ENCODE assay signal across 10 mouse cellular contexts in genomic region chr11:68199801-68200423, GRCm38 (mm10).
DNase-seq lines count a peak whose midpoint lies in the region; ATAC-seq and TF ChIP-seq lines count a peak whose summit lies in the region.
"Had no signal": no experiment of that assay in that cellular context is flagged by ENCODE, and none has a peak within 500 bp of the region (broad histone marks: within the 10 kb centered on the region; RNA-seq: fewer than 3 reads in every experiment).

No protein-coding gene starts in this region.

- no peak overlapping the region for H3K9ac ChIP-seq in heart, embryonic 15.5 days
- no peak overlapping the region for H3K9ac ChIP-seq in embryonic facial prominence, embryonic 15.5 days
- H3K9ac ChIP-seq in limb, embryonic 11.5 days (ENCODE audit: low read length) = no peak overlapping the region
- no peak overlapping the region; the same call in 1 of the 2 replicates for H3K9ac ChIP-seq in stomach, postnatal 0 days (ENCODE audit: low read length)
- H3K9ac ChIP-seq in hindbrain, postnatal 0 days (replicated peaks; ENCODE audit: low read length) = no peak overlapping the region
- H3K9ac ChIP-seq: hindbrain, embryonic 15.5 days had no signal

- intact Hi-C loops in heart, postnatal 14 days (cut with DNase I) = loop anchor here (5.0 kb wide), 1 partner anchor 198 kb away; no protein-coding TSS in a partner anchor

- no peak overlapping the region for H3K4me3 ChIP-seq in heart, embryonic 15.5 days
- no peak overlapping the region for H3K4me3 ChIP-seq in embryonic facial prominence, embryonic 15.5 days (replicated peaks)
- no peak overlapping the region for H3K4me3 ChIP-seq in limb, embryonic 11.5 days (ENCODE audit: low read depth, low read length)
- no peak overlapping the region for H3K4me3 ChIP-seq in stomach, postnatal 0 days (ENCODE audit: low read depth, low read length)
- no peak overlapping the region for H3K4me3 ChIP-seq in hindbrain, postnatal 0 days (ENCODE audit: low read length)
- H3K4me3 ChIP-seq: hindbrain, embryonic 15.5 days; megakaryocyte, embryonic 14.5 days had no signal

- DNase-seq in heart, postnatal 14 days = no peak
- peak; percentile 52 for DNase-seq in limb, embryonic 11.5 days (ENCODE audit: low spot score)
- peak; percentile 52 for DNase-seq in stomach, postnatal 0 days (ENCODE audit: low spot score)
- no peak for DNase-seq in left cerebral cortex, adult 8-10 months (ENCODE audit: low spot score in 2 of 2)
- no peak for DNase-seq in cerebellum, postnatal 36 days
- DNase-seq in hindbrain, postnatal 0 days (ENCODE audit: low spot score) = no peak

- WGBS in heart, embryonic 15.5 days = 44% methylated on average over 10 of the region's 10 CpGs
- 23% methylated on average over 10 of the region's 10 CpGs for WGBS in embryonic facial prominence, embryonic 15.5 days
- WGBS in limb, embryonic 11.5 days = 28% methylated on average over 10 of the region's 10 CpGs
- WGBS in stomach, postnatal 0 days = 14% methylated on average over 10 of the region's 10 CpGs
- WGBS in hindbrain, postnatal 0 days = 39% methylated on average over 10 of the region's 10 CpGs

- no peaks in the 10 kb centered on the region for H3K36me3 ChIP-seq in heart, embryonic 15.5 days
- no peaks in the 10 kb centered on the region for H3K36me3 ChIP-seq in embryonic facial prominence, embryonic 15.5 days
- no peaks in the 10 kb centered on the region for H3K36me3 ChIP-seq in limb, embryonic 11.5 days (ENCODE audit: control insufficient read depth, insufficient read depth, low read length)
- no peaks in the 10 kb centered on the region for H3K36me3 ChIP-seq in stomach, postnatal 0 days (ENCODE audit: control insufficient read depth, insufficient read depth, low read length)
- H3K36me3 ChIP-seq in hindbrain, postnatal 0 days (ENCODE audit: insufficient read depth, low read length) = no peaks in the 10 kb centered on the region
- H3K36me3 ChIP-seq: hindbrain, embryonic 15.5 days had no signal

- H3K9me3 ChIP-seq in heart, embryonic 15.5 days (replicated peaks) = no peaks in the 10 kb centered on the region
- no peaks in the 10 kb centered on the region for H3K9me3 ChIP-seq in embryonic facial prominence, embryonic 15.5 days (replicated peaks)
- no peaks in the 10 kb centered on the region for H3K9me3 ChIP-seq in limb, embryonic 11.5 days (ENCODE audit: control insufficient read depth, low read length)
- no peaks in the 10 kb centered on the region for H3K9me3 ChIP-seq in stomach, postnatal 0 days (ENCODE audit: control insufficient read depth, low read length)
- no peaks in the 10 kb centered on the region for H3K9me3 ChIP-seq in hindbrain, postnatal 0 days (ENCODE audit: low read length)
- H3K9me3 ChIP-seq: hindbrain, embryonic 15.5 days; megakaryocyte, embryonic 14.5 days had no signal

- ATAC-seq in heart, embryonic 15.5 days (replicated peaks; ENCODE audit: insufficient number of reproducible peaks, insufficient read depth, low FRiP score, low read depth) = no peak
- 0 out of 2 replicates have a peak, but pooled peaks have one; percentile 23 for ATAC-seq in embryonic facial prominence, embryonic 15.5 days (ENCODE audit: insufficient number of reproducible peaks, low FRiP score, low TSS enrichment, low read depth)
- no peak for ATAC-seq in limb, embryonic 11.5 days (ENCODE audit: insufficient number of reproducible peaks, low FRiP score, low TSS enrichment, low read depth)
- ATAC-seq in stomach, postnatal 0 days (ENCODE audit: low FRiP score, low TSS enrichment) = peak; percentile 51; the same call in 1 of the 2 replicates
- ATAC-seq in hindbrain, postnatal 0 days = no peak

- H3K27me3 ChIP-seq in heart, embryonic 15.5 days = no peaks in the 10 kb centered on the region
- no peaks in the 10 kb centered on the region for H3K27me3 ChIP-seq in embryonic facial prominence, embryonic 15.5 days
- no peaks in the 10 kb centered on the region for H3K27me3 ChIP-seq in limb, embryonic 11.5 days (ENCODE audit: control insufficient read depth, insufficient read depth, low read length)
- H3K27me3 ChIP-seq in stomach, postnatal 0 days (ENCODE audit: control insufficient read depth, insufficient read depth, low read length) = no peaks in the 10 kb centered on the region
- H3K27me3 ChIP-seq in hindbrain, postnatal 0 days (ENCODE audit: insufficient read depth, low read length) = no peaks in the 10 kb centered on the region
- H3K27me3 ChIP-seq: hindbrain, embryonic 15.5 days; megakaryocyte, embryonic 14.5 days had no signal

- no peak for TF ChIP-seq CTCF in stomach, postnatal 0 days (IDR thresholded peaks at IDR 0.05; ENCODE audit: low read depth)
- TF ChIP-seq CTCF in hindbrain, postnatal 0 days (IDR thresholded peaks at IDR 0.05; ENCODE audit: low read depth) = no peak

- peak overlapping the region; percentile 29; the same call in 1 of the 2 replicates for H3K27ac ChIP-seq in heart, embryonic 15.5 days
- no peak overlapping the region for H3K27ac ChIP-seq in embryonic facial prominence, embryonic 15.5 days (replicated peaks)
- H3K27ac ChIP-seq in limb, embryonic 11.5 days (replicated peaks; ENCODE audit: low read depth, low read length) = no peak overlapping the region
- 0 out of 2 replicates have a peak overlapping the region, but pooled peaks have one; percentile 1 for H3K27ac ChIP-seq in stomach, postnatal 0 days (replicated peaks)
- no peak overlapping the region for H3K27ac ChIP-seq in hindbrain, postnatal 0 days
- H3K27ac ChIP-seq: hindbrain, embryonic 15.5 days had no signal

- peaks cover 54% of the 10 kb centered on the region for H3K4me1 ChIP-seq in heart, embryonic 15.5 days (replicated peaks)
- peaks cover 31% of the 10 kb centered on the region for H3K4me1 ChIP-seq in embryonic facial prominence, embryonic 15.5 days
- peaks cover 68% of the 10 kb centered on the region for H3K4me1 ChIP-seq in limb, embryonic 11.5 days (ENCODE audit: control insufficient read depth, insufficient read depth, low read length)
- H3K4me1 ChIP-seq in stomach, postnatal 0 days (replicated peaks; ENCODE audit: control insufficient read depth, insufficient read depth) = peaks cover 8% of the 10 kb centered on the region
- H3K4me1 ChIP-seq in hindbrain, postnatal 0 days (ENCODE audit: insufficient read depth, low read length) = peaks cover 20% of the 10 kb centered on the region

- TF ChIP-seq EP300 in stomach, postnatal 0 days (optimal IDR thresholded peaks at IDR 0.05) = no peak

- no peak overlapping the region for H3K4me2 ChIP-seq in heart, embryonic 15.5 days
- no peak overlapping the region for H3K4me2 ChIP-seq in embryonic facial prominence, embryonic 15.5 days (replicated peaks)
- H3K4me2 ChIP-seq in limb, embryonic 11.5 days (ENCODE audit: low read depth, severe bottlenecking) = no peak overlapping the region
- H3K4me2 ChIP-seq in stomach, postnatal 0 days (replicated peaks; ENCODE audit: low read depth) = no peak overlapping the region
- no peak overlapping the region for H3K4me2 ChIP-seq in hindbrain, postnatal 0 days (ENCODE audit: low read depth, low read length)
- H3K4me2 ChIP-seq: hindbrain, embryonic 15.5 days had no signal

Comparison
In these comparisons a context has a peak if more than half of its experiments do, and no peak if none do; other contexts are left out.
1. ATAC-seq: peak in embryonic facial prominence, embryonic 15.5 days (single experiment) and stomach, postnatal 0 days (single experiment); none in heart, embryonic 15.5 days (single experiment), limb, embryonic 11.5 days (single experiment) and hindbrain, postnatal 0 days (single experiment).
2. H3K27ac ChIP-seq: peak in heart, embryonic 15.5 days (single experiment) and stomach, postnatal 0 days (single experiment); none in embryonic facial prominence, embryonic 15.5 days (single experiment), limb, embryonic 11.5 days (single experiment) and hindbrain, postnatal 0 days (single experiment).
3. DNase-seq: peak in limb, embryonic 11.5 days (single experiment) and stomach, postnatal 0 days (single experiment); none in heart, postnatal 14 days (0 of 2), left cerebral cortex, adult 8-10 months (0 of 2), cerebellum, postnatal 36 days (0 of 2) and hindbrain, postnatal 0 days (single experiment).